Mouse (Mus musculus) liver, embryonic 16.5 days (tissue): ENCODE data around the gene Fam171a2. TPM values are rescaled to one million over a fixed set of nuclear protein-coding genes. Genes with fewer than 3 reads are reported as not detected.

Experiments
- ATAC-seq: fragments of 200-750 bp; cut with Nextera tagmentation; 2 replicates; pipeline ENCODE4 v1.8.0; 2017; ENCODE audit warnings: low read depth, mild to moderate bottlenecking, moderate number of reproducible peaks, moderate library complexity
- H3K27ac ChIP-seq: fragments of 300-500 bp; sonication (generic); 2 replicates; pipeline ENCODE4 v1.5.1; 2014; ENCODE audit warnings: mild to moderate bottlenecking, low read length
- H3K27me3 ChIP-seq: fragments of 300-500 bp; sonication (generic); 2 replicates; pipeline ENCODE4 v1.6.1; 2014; ENCODE audit warnings: low read depth, low read length, mixed read lengths; ENCODE audit not compliant: control insufficient read depth, insufficient read depth
- H3K36me3 ChIP-seq: fragments of 300-500 bp; sonication (generic); 2 replicates; pipeline ENCODE4 v1.6.1; 2014; ENCODE audit warnings: mild to moderate bottlenecking; ENCODE audit not compliant: control insufficient read depth, insufficient read depth
- H3K4me1 ChIP-seq: fragments of 300-500 bp; sonication (generic); 2 replicates; pipeline ENCODE4 v1.6.1; 2014; ENCODE audit warnings: low read depth, low read length, mixed read lengths; ENCODE audit not compliant: control insufficient read depth
- H3K4me2 ChIP-seq: fragments of 300-500 bp; sonication (generic); 2 replicates; pipeline ENCODE4 v1.6.1; 2014; ENCODE audit warnings: low read depth, low read length, mixed read lengths
- H3K4me3 ChIP-seq: fragments of 300-500 bp; sonication (generic); 2 replicates; pipeline ENCODE4 v1.5.1; 2014; ENCODE audit warnings: low read depth, mild to moderate bottlenecking, low read length
- H3K9ac ChIP-seq: fragments of 300-500 bp; sonication (generic); 2 replicates; pipeline ENCODE4 v1.6.1; 2014; ENCODE audit warnings: low read depth, low read length
- H3K9me3 ChIP-seq: fragments of 300-500 bp; sonication (generic); replicated peaks from 2 replicates; pipeline ENCODE4 v1.6.1; 2016; ENCODE audit warnings: low read length; ENCODE audit not compliant: control insufficient read depth
- WGBS: fragments of 180-500 bp; shearing (Covaris S2); extraction: QIAGEN DNeasy Blood & Tissue Kit; methylation state at CpG from one replicate; pipeline ENCODE4 v1.1.7; 2014; ENCODE audit not compliant: insufficient replicate concordance; 5-methylcytosine and 5-hydroxymethylcytosine counted together
- polyA plus RNA-seq: library from polyadenylated mRNA; unstranded; fragments of >200 nt; fragmentation: Nextera tagmentation; extraction: Ambion mirVana; gene quantifications from 2 replicates; pipeline ENCODE4 v1.2.1, GENCODE M21; 2015

The Fam171a2 gene
- polyA plus RNA-seq, 1 experiment from 2014 or later: 0.20 TPM

- 0 out of 2 replicates have a peak overlapping the region, but pooled peaks have one; percentile 4 for H3K4me3 ChIP-seq
- peak overlapping the region; percentile 96 for H3K4me2 ChIP-seq
- H3K27ac ChIP-seq: peak overlapping the region; percentile 42
- H3K9me3 ChIP-seq: no peaks in the 10 kb centered on the region
- H3K9ac ChIP-seq: no peak overlapping the region
- H3K4me1 ChIP-seq: peaks cover 21% of the 10 kb centered on the region
- no peaks in the 10 kb centered on the region for H3K36me3 ChIP-seq
- no peak for ATAC-seq
- H3K27me3 ChIP-seq: 0 out of 2 replicates have a peak, but pooled peaks cover 3% of the 10 kb centered on the region
- WGBS: 26% methylated on average over 8 of the region's 8 CpGs
Measured at GRCm38 (mm10) chr11:102428981-102429540, 18.4 kb downstream of the Fam171a2 start.

GRCm38 (mm10) chr11:102425555-102426316 is 21.7 kb downstream of the Fam171a2 start:
- Histone ChIP-seq H3K9me3 (no peaks in the 10 kb centered on the region), H3K27ac (no peak overlapping the region), H3K36me3 (no peaks in the 10 kb centered on the region), H3K4me2 (no peak overlapping the region), H3K4me1 (peaks cover 14% of the 10 kb centered on the region), H3K4me3 (no peak overlapping the region), H3K9ac (no peak overlapping the region), H3K27me3 (0 out of 2 replicates have a peak, but pooled peaks cover 3% of the 10 kb centered on the region)
- 52% methylated on average over 8 of the region's 8 CpGs for WGBS
- ATAC-seq: no peak

- 0 out of 2 replicates have a peak, but pooled peaks cover 3% of the 10 kb centered on the region for H3K27me3 ChIP-seq
- 72% methylated on average over 6 of the region's 6 CpGs for WGBS
- no peak for ATAC-seq
Measured at GRCm38 (mm10) chr11:102424666-102425065, 22.8 kb downstream of the Fam171a2 start.

GRCm38 (mm10) chr11:102421559-102421958 is 25.9 kb downstream of the Fam171a2 start:
- Histone ChIP-seq H3K4me2 (no peak overlapping the region), H3K4me1 (no peaks in the 10 kb centered on the region), H3K9me3 (no peaks in the 10 kb centered on the region), H3K27ac (no peak overlapping the region), H3K9ac (no peak overlapping the region), H3K36me3 (no peaks in the 10 kb centered on the region), H3K4me3 (no peak overlapping the region), H3K27me3 (no peaks in the 10 kb centered on the region; the same call in 1 of the 2 replicates)
- 44% methylated on average over 8 of the region's 8 CpGs for WGBS
- peak; percentile 59; the same call in 1 of the 2 replicates for ATAC-seq

More at GRCm38 (mm10) chr11:102424666-102425065, 22.8 kb downstream of the Fam171a2 start:
- no peaks in the 10 kb centered on the region for H3K36me3 ChIP-seq
- H3K9ac ChIP-seq: no peak overlapping the region
- H3K9me3 ChIP-seq: no peaks in the 10 kb centered on the region
- peaks cover 5% of the 10 kb centered on the region for H3K4me1 ChIP-seq
- no peak overlapping the region for H3K4me2 ChIP-seq
- H3K4me3 ChIP-seq: no peak overlapping the region
- H3K27ac ChIP-seq: no peak overlapping the region

- Histone ChIP-seq H3K9ac (no peak overlapping the region), H3K36me3 (no peaks in the 10 kb centered on the region), H3K9me3 (no peaks in the 10 kb centered on the region), H3K4me1 (no peaks in the 10 kb centered on the region), H3K27ac (no peak overlapping the region), H3K4me3 (no peak overlapping the region), H3K4me2 (no peak overlapping the region), H3K27me3 (peaks cover 5% of the 10 kb centered on the region)
- ATAC-seq: no peak
Measured at GRCm38 (mm10) chr11:102418887-102419286, 28.6 kb downstream of the Fam171a2 start.

GRCm38 (mm10) chr11:102417160-102417559 is 30.3 kb downstream of the Fam171a2 start:
- Histone ChIP-seq H3K36me3 (no peaks in the 10 kb centered on the region), H3K4me1 (no peaks in the 10 kb centered on the region), H3K9ac (no peak overlapping the region), H3K4me3 (no peak overlapping the region), H3K9me3 (no peaks in the 10 kb centered on the region), H3K27ac (no peak overlapping the region), H3K4me2 (no peak overlapping the region), H3K27me3 (peaks cover 10% of the 10 kb centered on the region)
- no peak for ATAC-seq
- 54% methylated on average over 1 of the region's 1 CpGs for WGBS

- Histone ChIP-seq H3K27me3 (peaks cover 10% of the 10 kb centered on the region), H3K27ac (no peak overlapping the region), H3K36me3 (no peaks in the 10 kb centered on the region), H3K4me2 (no peak overlapping the region), H3K4me3 (no peak overlapping the region), H3K9me3 (no peaks in the 10 kb centered on the region), H3K9ac (no peak overlapping the region), H3K4me1 (peaks cover 10% of the 10 kb centered on the region)
- no peak for ATAC-seq
- WGBS: 64% methylated on average over 10 of the region's 10 CpGs
Measured at GRCm38 (mm10) chr11:102415034-102415802, 32.3 kb downstream of the Fam171a2 start.

GRCm38 (mm10) chr11:102413059-102413458 is 34.4 kb downstream of the Fam171a2 start:
- WGBS: 65% methylated on average over 8 of the region's 8 CpGs
- no peak overlapping the region for H3K27ac ChIP-seq
- no peak overlapping the region for H3K4me2 ChIP-seq
- peaks cover 22% of the 10 kb centered on the region for H3K4me1 ChIP-seq
- no peak overlapping the region for H3K9ac ChIP-seq
- no peak for ATAC-seq
- no peaks in the 10 kb centered on the region for H3K9me3 ChIP-seq
- no peak overlapping the region for H3K4me3 ChIP-seq
- H3K27me3 ChIP-seq: peaks cover 10% of the 10 kb centered on the region
- H3K36me3 ChIP-seq: no peaks in the 10 kb centered on the region
